Mouse (Mus musculus) megakaryocyte progenitor cell, adult 5-6 weeks (primary cell): Measurements from ENCODE around the gene Map2k5. TPM values are rescaled to one million over a fixed set of nuclear protein-coding genes. Genes with fewer than 3 reads are reported as not detected.
A peak's percentile ranks its signal among the peaks of the same experiment; 100 is the strongest.

Experiments
- ATAC-seq: replicated peaks from 2 replicates; pipeline ENCODE4 v1.8.0; 2016; ENCODE audit warnings: mild to moderate bottlenecking, moderate TSS enrichment, inconsistent platforms; ENCODE audit not compliant: poor library complexity
- total RNA-seq, 2 experiments: library from RNA; stranded (forward) in 1 of 2; stranded (reverse) in 1 of 2; fragments of 157-497, 149-512 nt in 1 of 2; fragments of 200-1000 nt in 1 of 2; gene quantifications; 2 replicates each; pipeline versions ENCODE4 v1.2.3 to v1.2.4; 2015 to 2017

The Map2k5 gene
- total RNA-seq, 2 experiments from 2014 or later = 15.7 to 27.1 TPM

- ATAC-seq = peak; percentile 23; the same call in 1 of the 2 replicates
Observed at GRCm38 (mm10) chr9:63346029-63346428, 31.7 kb downstream of the Map2k5 start.

DNA sequence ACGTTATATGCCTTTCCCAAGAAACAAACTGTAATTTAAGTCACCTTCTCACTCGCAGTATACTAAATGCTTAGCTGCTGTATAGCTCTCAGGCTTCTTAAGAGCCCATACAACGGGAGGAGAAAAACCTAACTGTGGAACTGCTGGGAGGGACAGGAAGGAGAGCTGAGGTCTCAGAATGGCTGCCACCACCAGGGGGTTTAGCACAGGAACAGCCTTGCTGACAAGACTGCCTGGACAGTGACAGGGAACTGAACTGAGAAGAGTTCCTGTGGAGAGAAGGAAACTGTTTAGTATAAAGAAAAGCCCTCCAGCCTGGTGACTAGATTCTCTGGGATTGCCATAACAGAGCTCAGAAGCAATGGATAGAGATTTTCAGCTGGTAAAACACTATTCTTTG, 35.9 kb downstream of the Map2k5 start:
- no peak for ATAC-seq

- ATAC-seq = no peak
Observed at GRCm38 (mm10) chr9:63339256-63339655, 38.4 kb downstream of the Map2k5 start.

GRCm38 (mm10) chr9:63338716-63339115, 39.0 kb downstream of the Map2k5 start:
- no peak for ATAC-seq

GRCm38 (mm10) chr9:63335816-63336215, 41.9 kb downstream of the Map2k5 start:
- ATAC-seq = no peak

DNA sequence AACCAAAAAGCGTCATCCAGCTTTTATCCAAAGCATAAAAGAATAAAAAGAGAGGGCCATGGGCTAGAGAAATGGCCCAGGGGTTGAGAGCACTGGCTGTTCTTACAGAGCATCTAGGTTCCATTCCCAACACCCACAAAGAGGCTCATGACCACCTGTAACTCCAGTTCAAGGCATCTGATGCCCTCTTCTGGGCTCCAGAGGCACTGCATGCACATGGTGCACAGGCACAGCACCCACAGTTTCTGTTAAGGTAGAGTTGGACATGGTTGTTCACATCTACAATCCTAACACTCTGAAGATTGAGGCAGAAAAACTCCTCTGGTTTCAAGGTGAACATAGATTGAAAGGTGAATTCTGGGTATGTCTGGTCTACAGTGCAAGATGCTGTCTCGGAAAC, 44.6 kb downstream of the Map2k5 start:
- ATAC-seq = 0 out of 2 replicates have a peak, but pooled peaks have one; percentile 29

DNA sequence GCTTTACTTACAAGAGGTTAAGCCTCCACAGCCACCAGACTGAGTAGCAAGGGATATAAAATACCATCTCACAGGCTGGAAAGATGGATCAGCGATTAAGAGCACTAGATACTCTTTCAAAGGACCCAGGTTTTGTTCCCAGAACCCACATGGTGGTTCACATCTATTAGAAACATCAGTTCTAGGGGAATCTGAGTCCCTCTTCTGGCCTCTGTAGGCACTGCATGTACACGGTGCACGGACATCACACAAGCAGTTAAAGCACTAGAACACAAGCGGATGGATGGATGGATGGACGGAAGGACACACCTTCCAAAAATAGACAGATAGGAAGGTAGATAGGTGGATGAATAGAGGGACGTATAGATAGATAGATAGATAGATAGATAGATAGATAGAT, 46.5 kb downstream of the Map2k5 start:
- no peak for ATAC-seq

DNA sequence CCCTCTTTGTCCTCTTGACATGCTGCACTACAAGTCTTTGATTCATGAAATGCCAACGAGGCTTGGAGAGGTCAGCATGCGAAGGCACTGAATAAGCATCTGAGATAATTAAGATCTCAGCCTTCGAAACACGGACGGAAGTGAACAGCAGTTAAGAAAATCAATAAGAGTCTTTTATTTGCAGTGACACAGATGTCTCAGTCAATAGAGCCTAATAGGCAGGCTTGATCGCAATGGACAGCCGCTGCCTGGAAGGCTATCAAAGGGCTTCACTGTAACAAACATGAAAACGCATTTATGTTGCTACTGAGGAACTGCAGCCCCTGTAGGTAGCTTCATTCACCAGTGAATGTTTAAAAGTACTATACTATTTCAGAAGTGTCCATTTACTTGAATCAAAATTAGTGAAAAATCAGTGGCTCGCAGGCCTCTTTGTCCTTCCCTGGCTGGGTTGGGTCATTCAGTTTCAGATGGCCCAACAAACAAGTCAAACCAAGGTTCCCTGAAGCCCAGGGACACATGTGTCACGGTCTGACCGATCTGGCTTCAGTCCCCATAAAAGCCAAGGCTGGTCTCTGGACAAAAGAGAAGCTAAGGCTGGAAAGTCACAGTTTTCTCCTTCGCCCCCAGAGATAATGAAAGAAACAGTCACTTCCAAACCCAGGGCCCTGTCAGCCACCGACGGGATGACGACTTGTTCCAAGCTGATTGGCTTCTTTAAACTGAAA, 48.6 kb downstream of the Map2k5 start:
- no peak for ATAC-seq

GRCm38 (mm10) chr9:63315231-63315630, 62.5 kb downstream of the Map2k5 start:
- no peak for ATAC-seq

DNA sequence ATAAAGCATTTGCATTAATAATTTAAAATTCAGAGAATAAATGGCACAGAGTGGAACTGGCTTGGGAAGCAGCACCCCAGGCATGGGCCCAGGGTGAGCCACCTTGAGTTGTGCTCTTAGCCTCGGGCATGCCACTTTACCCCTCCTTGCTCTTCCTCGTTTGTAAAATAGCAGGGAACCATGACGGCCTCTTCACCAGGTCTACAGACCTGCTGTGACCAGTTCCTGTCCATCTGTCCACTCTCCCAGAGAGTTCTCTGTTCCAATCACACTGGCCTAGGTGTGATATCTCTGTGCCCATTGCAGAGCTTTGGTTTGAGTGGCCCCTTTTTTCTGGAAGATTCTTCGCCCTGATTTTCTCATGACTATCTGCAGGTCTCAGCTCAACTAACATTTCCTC, 63.6 kb downstream of the Map2k5 start:
- no peak for ATAC-seq

DNA sequence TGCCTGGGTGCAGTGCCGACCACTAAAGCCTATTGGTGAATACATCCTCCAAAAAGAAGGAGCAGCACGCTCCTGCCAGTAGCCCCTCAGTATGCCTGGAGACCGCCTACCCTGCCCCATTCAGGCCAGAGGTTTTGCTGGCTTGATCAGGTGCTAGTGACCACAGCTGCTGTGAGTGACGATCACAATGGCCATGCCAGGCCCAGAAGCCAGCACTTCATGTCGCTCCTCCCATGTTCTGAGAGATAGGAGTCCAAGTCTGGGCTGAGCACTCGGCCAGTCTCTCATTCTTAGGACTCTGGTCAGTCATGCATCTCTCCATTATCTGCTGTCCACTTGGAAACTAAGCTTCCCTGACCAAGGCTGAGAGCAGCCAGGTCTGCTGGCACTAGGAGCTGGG, 67.7 kb downstream of the Map2k5 start:
- no peak for ATAC-seq

DNA sequence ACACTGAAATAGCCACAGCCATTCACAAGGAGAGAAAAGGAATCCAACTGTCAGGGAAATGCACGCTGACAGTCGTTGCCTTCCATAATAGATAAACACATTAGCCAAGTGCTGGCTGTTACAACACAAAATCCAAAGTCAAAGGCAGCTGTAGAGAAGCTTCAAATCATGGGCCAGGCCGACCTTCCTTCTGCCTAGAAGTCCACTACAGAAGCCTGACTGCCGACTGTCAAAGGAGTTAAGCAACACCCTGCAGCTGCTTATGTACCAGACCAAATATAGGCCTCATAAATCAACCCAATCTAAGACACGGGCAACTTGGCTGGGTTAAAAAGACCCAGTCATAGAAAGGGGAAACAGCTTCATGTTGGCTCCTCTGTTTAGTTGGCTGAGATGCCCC, 68.7 kb downstream of the Map2k5 start:
- ATAC-seq = peak; percentile 85

DNA sequence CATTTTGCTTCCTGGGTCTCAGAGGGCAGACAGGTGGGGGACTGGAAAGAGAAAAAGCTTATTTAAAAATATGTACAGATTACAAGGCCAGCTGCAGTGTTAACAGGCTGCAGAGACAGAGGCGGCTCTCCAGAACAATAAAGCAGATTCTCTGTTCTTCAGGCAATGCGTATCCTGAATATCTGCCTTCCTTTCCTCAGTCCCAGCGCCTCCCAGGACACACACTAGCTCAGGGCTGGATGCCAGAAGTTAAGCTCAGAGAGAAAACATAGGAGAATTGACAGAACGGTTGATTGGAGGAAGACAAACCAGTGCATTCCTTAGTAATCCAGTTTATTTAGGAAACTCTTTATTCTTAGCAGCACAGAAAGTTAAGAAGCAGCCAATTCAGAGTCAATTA, 69.3 kb downstream of the Map2k5 start:
- ATAC-seq = no peak

DNA sequence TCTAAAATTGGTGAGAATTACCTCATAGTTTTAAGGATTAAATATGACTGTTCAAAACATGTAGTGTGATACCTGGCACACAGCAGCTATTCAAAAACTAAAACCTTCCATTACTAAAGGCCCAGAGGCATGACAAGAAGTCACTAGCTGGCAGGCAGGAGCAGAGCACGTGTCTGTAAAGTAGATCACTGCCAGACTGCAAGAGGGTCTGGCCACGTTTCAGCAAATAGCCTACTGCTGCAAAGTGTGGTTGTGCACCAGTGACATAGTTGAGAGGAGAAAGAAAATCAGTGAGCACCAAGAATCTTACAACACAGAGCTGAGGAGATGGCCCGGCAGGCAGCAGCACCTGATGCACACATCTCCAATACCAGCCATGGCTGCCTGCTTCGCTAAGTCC, 75.2 kb downstream of the Map2k5 start:
- no peak for ATAC-seq

- no peak for ATAC-seq
Observed at GRCm38 (mm10) chr9:63298656-63299055, 79.0 kb downstream of the Map2k5 start.

DNA sequence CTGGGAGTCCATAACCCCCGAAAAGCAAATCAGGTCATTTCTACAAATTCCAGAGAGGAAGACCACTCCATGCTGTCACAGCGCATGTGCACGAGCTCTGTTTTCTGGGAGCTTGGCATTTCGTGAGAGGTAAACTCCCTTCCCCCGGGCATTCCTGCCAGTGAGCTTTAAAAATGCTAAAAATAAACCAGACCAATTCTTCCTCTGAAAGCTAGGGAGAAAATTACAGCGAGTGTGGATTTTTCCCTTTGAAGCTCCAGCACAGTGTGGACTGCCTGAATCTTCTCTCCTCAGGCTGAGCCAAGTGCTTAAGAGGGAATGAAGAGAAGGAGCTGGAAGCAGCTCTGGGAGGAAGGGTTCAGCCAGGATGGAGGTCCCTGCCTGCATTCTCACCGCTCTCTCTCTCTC, 82.1 kb downstream of the Map2k5 start:
- no peak for ATAC-seq

GRCm38 (mm10) chr9:63294846-63295245, 82.9 kb downstream of the Map2k5 start:
- 0 out of 2 replicates have a peak, but pooled peaks have one; percentile 39 for ATAC-seq

GRCm38 (mm10) chr9:63293781-63294480, 83.8 kb downstream of the Map2k5 start:
- ATAC-seq = no peak

GRCm38 (mm10) chr9:63288676-63289075, 89.0 kb downstream of the Map2k5 start:
- no peak for ATAC-seq

DNA sequence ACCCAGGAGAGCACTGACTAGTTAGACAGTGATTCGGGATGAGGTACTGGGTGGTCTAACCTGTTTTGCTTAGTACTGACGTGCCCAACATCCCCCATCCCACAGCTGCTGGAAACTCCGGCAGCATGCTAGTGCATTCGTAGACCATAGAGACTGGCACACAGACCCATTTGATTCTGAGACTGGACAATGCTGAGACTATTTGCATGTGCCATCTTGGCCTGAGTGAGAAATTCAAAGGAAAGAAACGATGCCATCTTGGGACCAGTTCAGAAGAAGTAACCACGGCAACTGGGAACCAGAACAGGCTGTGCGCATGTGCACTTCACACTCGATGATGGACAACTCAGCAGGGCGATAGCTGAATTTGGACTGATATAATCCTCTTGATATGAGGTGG, 93.3 kb downstream of the Map2k5 start:
- ATAC-seq = no peak

- ATAC-seq = no peak
Observed at GRCm38 (mm10) chr9:63281996-63282395, 95.7 kb downstream of the Map2k5 start.

DNA sequence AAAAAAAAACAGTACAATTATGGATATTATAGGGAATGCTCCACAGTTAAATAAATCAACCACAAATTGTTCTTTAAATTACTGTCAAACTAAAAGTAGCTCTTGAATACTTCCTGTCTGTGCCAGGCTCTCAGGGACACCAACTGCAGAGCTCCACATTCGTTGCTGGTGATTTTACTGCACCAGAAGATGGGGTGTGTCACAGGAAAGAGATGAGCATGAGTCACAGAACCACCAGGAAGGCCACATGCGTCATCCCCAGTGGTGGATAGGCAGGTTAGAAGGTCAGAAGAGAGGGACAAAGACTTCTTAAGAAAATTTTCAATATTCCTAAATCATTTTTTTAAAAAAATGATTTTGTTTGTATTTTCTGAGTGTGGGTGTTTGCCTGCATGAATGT, 96.6 kb downstream of the Map2k5 start:
- no peak for ATAC-seq
